Mouse (Mus musculus) adrenal gland, postnatal 4 days (tissue): Measurements from ENCODE around the gene Zfp715. TPM values are rescaled to one million over a fixed set of nuclear protein-coding genes. Genes with fewer than 3 reads are reported as not detected.
"Not testable (repeated sequence)": the region's sequence is repeated elsewhere in the genome, so short reads cannot be mapped to it uniquely, and the experiment has no call there.

Source experiments
- DNase-seq, 2 experiments: peaks; one replicate each; pipeline ENCODE4 v3.0.0; 2021 to 2022; ENCODE audit warnings: low spot score in 2 of 2, mixed read lengths in 2 of 2
- long read RNA-seq, 2 experiments: library from polyadenylated mRNA; stranded (forward); transcript quantifications; one replicate each; pipeline ENCODE4 v2.0.0; 2021
- total RNA-seq, 2 experiments: library from RNA; stranded (reverse); gene quantifications; 2 replicates each; pipeline ENCODE4 v1.2.3; 2021

The Zfp715 gene
- 10 to 100 TPM; 19.0 to 19.5 TPM for total RNA-seq
- long read RNA-seq, experiment 1, full-length matches to known transcripts: 2 of 6 reads
- long read RNA-seq, experiment 1, partial matches to known transcripts: 1 of 6 reads
- long read RNA-seq, experiment 1, other reads (novel, unspliced or antisense): 3 of 6 reads
- long read RNA-seq, experiment 2, full-length matches to known transcripts: 8 of 34 reads
- long read RNA-seq, experiment 2, partial matches to known transcripts: 3 of 34 reads
- long read RNA-seq, experiment 2, other reads (novel, unspliced or antisense): 23 of 34 reads

- DNase-seq: peak; percentile 61 to 85
Measured at GRCm38 (mm10) chr7:43313013-43313428, at the start of gene Zfp715. Gene Zfp715 (minus strand): TSS chr7:43313294.

- no peak for DNase-seq
Measured at GRCm38 (mm10) chr7:43362021-43362420, 48.9 kb upstream of the Zfp715 start.

GRCm38 (mm10) chr7:43361442-43361841, 48.3 kb upstream of the Zfp715 start:
- DNase-seq: no peak

- DNase-seq: no peak
Measured at GRCm38 (mm10) chr7:43358556-43358955, 45.5 kb upstream of the Zfp715 start.

GRCm38 (mm10) chr7:43354893-43355835, 42.1 kb upstream of the Zfp715 start:
- no peak for DNase-seq

GRCm38 (mm10) chr7:43353758-43354157, 40.7 kb upstream of the Zfp715 start:
- DNase-seq: no peak

GRCm38 (mm10) chr7:43353118-43353517, 40.0 kb upstream of the Zfp715 start:
- DNase-seq: no peak

GRCm38 (mm10) chr7:43351154-43351553, 38.1 kb upstream of the Zfp715 start, which contains the start of gene Siglecf:
Gene Siglecf (plus strand): TSS chr7:43351341.
- DNase-seq: no peak

- not testable (repeated sequence) for DNase-seq
Measured at GRCm38 (mm10) chr7:43349623-43350022, 36.5 kb upstream of the Zfp715 start.

- no peak for DNase-seq
Measured at GRCm38 (mm10) chr7:43346571-43346970, 33.5 kb upstream of the Zfp715 start.

- no peak for DNase-seq
Measured at GRCm38 (mm10) chr7:43346148-43346547, 33.1 kb upstream of the Zfp715 start.

- no peak for DNase-seq
Measured at GRCm38 (mm10) chr7:43344491-43344890, 31.4 kb upstream of the Zfp715 start.

GRCm38 (mm10) chr7:43344020-43344419, 30.9 kb upstream of the Zfp715 start:
- DNase-seq: no peak

GRCm38 (mm10) chr7:43343191-43343590, 30.1 kb upstream of the Zfp715 start:
- DNase-seq: no peak

GRCm38 (mm10) chr7:43340771-43341170, 27.7 kb upstream of the Zfp715 start:
- no peak for DNase-seq

GRCm38 (mm10) chr7:43333899-43334298, 20.8 kb upstream of the Zfp715 start:
- DNase-seq: no peak

- DNase-seq: no peak
Measured at GRCm38 (mm10) chr7:43333203-43333602, 20.1 kb upstream of the Zfp715 start.

GRCm38 (mm10) chr7:43328101-43328500, 15.0 kb upstream of the Zfp715 start:
- no peak for DNase-seq

GRCm38 (mm10) chr7:43326223-43326780, 13.2 kb upstream of the Zfp715 start:
- DNase-seq: no peak

- no peak for DNase-seq
Measured at GRCm38 (mm10) chr7:43312386-43313012, 595 bp downstream of the Zfp715 start.

- DNase-seq: no peak
Measured at GRCm38 (mm10) chr7:43311632-43312031, 1.5 kb downstream of the Zfp715 start.
